Mouse (Mus musculus) CD4-positive, CD25-positive, alpha-beta regulatory T cell, adult 9 weeks (primary cell): ENCODE measurements around the gene 5430419D17Rik. TPM values are rescaled to one million over a fixed set of nuclear protein-coding genes. Genes with fewer than 3 reads are reported as not detected.

Experiments
- polyA plus RNA-seq: library from polyadenylated mRNA; unstranded; fragments of 100-300 nt; shearing (Covaris generic); gene quantifications from one replicate; pipeline ENCODE4 v1.2.1, GENCODE M21; 2017

Gene 5430419D17Rik
- not detected for polyA plus RNA-seq

DNA sequence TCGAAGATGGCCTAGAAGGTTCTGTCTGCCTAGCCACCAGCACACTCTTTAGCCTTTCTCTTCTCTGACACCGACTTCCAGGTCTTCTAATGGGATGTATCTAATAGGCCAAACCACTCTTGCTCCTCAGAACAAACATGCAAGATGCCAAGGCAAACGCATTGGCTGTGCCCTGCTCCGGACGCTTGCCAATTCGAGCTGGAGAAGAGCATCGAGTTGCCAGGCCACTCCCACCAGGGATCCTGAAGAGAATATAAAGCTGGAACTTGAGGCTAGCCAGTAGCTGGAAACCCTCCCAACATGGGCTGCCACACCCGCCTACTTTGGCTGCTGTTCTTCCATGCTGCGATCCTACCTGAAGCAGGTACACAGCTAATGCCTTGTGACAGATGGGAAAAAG lies at the start of gene 5430419D17Rik:
5430419D17Rik (plus strand) TSS at position 282 of the 400 bp plus-strand sequence.

DNA sequence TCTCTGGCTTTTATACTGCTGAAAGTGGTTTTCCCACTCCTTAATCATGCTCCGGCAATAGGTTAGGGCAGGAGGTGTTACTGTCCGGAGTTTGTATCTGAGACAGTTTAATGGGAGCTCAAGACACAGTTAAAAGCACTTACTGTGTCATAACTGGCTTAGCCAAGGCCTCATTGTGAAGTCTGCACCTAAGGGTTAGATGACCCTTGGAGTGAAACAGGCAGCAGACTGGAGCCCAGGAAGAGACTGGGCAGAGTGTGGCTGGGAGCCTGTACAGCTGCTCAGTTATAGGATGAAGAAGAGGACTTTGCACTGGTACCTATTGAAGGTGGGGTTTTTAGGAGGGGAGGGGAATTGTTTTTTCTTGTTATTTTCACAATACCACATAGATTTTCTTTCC lies 28.0 kb upstream of the 5430419D17Rik start, which contains the start of gene 4933402N03Rik:
4933402N03Rik (minus strand) TSS at position 101 of the 400 bp plus-strand sequence.

DNA sequence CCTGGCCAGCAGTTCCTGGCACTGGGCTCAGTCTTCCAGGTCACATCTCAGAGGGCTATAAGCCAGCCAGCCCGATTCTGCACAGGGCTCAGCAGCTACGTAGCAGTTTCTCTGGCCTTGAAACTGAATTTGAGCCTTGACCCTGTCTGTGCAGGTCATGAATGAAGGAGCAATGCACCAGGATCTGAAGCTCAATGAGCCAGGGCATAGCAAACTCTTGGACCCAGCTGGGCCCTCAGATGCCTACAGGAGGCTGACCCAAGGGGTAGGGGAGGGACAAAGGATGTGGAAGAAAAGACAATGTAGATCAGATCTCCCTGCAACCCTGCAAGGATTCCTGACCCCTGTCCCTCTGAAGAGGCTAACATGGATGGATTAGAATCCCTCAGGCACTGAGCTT lies 148.0 kb downstream of the 5430419D17Rik start, which contains the start of gene Cuzd1:
Cuzd1 (minus strand) TSS at position 101 of the 400 bp plus-strand sequence.

DNA sequence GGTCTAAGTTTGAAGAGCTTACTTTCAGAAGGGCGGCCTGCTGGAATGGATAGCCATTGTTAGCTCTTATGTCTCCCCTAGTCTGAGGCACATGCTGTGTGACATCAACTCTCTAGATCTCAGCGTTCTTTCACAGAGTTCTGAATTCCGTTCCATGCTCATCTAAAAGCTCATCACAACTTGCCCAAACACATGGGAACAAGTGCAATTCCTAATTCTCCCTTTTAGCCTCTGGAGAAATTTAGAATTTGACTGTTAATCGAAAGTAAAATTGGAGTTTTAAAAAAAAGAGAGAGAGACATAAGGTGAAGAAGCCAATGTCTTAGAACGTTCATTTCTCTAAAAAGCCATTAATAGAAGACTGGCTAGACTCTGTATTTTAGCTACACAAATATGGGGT lies 155.2 kb downstream of the 5430419D17Rik start, which contains the start of gene Fam24b:
Fam24b (minus strand) TSS at position 101 of the 400 bp plus-strand sequence.

DNA sequence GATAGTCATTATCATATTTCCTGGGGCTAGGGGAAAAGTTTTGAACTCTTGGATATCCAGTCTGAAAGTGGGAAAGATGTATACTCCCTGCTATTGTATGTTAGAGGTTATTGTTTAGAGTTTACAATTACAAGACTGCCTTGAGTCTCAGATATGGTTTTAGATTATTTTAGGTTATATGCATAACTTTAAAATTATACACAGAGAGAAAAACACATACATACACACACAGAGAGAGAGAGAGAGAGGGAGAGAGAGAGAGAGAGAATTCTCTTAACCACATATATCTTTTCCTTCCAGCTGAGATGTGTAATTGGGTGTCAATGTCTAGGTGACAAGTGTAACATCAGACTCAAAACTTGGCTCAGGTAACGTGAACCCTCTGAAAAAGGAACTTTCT lies 159.4 kb downstream of the 5430419D17Rik start, which contains the start of gene Fam24a:
Fam24a (plus strand) TSS at position 301 of the 400 bp plus-strand sequence.

Other genes with a start within 250 kb of the 5430419D17Rik start
- gene Htra1, start 238.3 kb upstream of the 5430419D17Rik start, polyA plus RNA-seq = not detected
- gene Dmbt1, start 142.3 kb upstream of the 5430419D17Rik start, polyA plus RNA-seq = 0.35 TPM
- not detected for gene 4933402N03Rik, start 28.1 kb upstream of the 5430419D17Rik start, polyA plus RNA-seq
- not detected for gene Cuzd1, start 147.9 kb downstream of the 5430419D17Rik start, polyA plus RNA-seq
- not detected for gene Fam24b, start 155.1 kb downstream of the 5430419D17Rik start, polyA plus RNA-seq
- not detected for gene Fam24a, start 159.5 kb downstream of the 5430419D17Rik start, polyA plus RNA-seq
- gene 2310057M21Rik, start 188.4 kb downstream of the 5430419D17Rik start, polyA plus RNA-seq = 28.1 TPM
- 43.8 TPM for gene Pstk, start 196.7 kb downstream of the 5430419D17Rik start, polyA plus RNA-seq
- gene Ikzf5, start 236.1 kb downstream of the 5430419D17Rik start, polyA plus RNA-seq = 31.3 TPM
- gene Acadsb, start 236.2 kb downstream of the 5430419D17Rik start, polyA plus RNA-seq = 62.7 TPM